Mouse (Mus musculus) left cerebral cortex, postnatal 25 days (tissue): ENCODE measurements around the gene Fam83c. TPM values are rescaled to one million over a fixed set of nuclear protein-coding genes. Genes with fewer than 3 reads are reported as not detected.
"Not testable (repeated sequence)": the region's sequence is repeated elsewhere in the genome, so short reads cannot be mapped to it uniquely, and the experiment has no call there.

Experiments used
- DNase-seq, 2 experiments: peaks; one replicate each; pipeline ENCODE4 v3.0.0; 2022; ENCODE audit warnings: low spot score in 2 of 2, mixed read lengths in 1 of 2
- intact Hi-C: fragments of 180-260 bp; cut with DNase I; formaldehyde crosslinking; loops from one replicate; pipeline ENCODE4 v1.15.1; 2025
- total RNA-seq, 2 experiments: library from RNA; stranded (reverse); gene quantifications; 2 replicates each; pipeline ENCODE4 v1.2.3; 2021

Gene Fam83c
- not detected for total RNA-seq

DNA sequence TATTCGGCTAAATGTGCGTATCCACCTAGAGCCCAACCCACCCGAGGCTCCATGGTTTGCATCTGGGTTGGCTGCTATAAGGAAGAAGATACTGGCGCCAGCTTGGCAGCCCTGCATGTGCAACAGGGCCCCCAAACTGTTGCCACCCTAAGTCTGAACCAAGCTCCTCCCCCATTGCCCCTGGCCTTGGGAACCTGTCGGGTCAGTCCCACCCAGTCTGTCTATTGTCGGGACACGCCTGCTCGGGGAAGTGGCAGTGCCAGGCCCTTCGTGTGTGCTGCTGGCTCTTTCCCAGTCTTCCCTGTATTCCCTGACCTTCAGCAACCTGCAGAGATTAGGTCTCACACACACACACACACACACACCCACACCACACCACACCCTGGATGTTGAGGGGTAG, at the start of gene Fam83c:
Fam83c (minus strand) TSS at position 123 of the 400 bp plus-strand sequence.
- DNase-seq: no peak
- intact Hi-C loops: no loop called here

DNA sequence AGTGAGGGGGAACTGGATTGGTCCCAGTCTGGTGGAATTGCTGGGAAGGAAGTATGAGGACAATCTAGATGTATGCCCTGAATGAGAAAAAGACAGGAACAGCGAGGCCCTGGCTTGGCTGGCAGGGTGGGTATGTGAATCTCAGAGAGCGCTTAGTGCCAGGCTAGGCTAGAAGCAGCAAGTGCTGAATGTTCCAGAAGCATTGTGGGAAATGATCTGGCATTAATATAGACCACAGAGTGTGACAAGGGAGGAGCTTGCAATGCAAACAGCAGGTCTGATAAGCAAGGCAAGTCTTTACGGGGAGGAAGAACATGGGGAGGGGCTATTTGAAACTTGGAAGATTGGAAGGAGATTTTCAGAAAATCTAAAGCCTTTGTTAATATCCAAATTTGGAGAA, 47.4 kb upstream of the Fam83c start:
- no peak for DNase-seq
- intact Hi-C loops: no loop called here

GRCm38 (mm10) chr2:155878964-155879876, 44.6 kb upstream of the Fam83c start:
- no peak for DNase-seq
- intact Hi-C loops: no loop called here

GRCm38 (mm10) chr2:155873636-155874035, 39.0 kb upstream of the Fam83c start:
- intact Hi-C loops: no loop called here
- no peak for DNase-seq

DNA sequence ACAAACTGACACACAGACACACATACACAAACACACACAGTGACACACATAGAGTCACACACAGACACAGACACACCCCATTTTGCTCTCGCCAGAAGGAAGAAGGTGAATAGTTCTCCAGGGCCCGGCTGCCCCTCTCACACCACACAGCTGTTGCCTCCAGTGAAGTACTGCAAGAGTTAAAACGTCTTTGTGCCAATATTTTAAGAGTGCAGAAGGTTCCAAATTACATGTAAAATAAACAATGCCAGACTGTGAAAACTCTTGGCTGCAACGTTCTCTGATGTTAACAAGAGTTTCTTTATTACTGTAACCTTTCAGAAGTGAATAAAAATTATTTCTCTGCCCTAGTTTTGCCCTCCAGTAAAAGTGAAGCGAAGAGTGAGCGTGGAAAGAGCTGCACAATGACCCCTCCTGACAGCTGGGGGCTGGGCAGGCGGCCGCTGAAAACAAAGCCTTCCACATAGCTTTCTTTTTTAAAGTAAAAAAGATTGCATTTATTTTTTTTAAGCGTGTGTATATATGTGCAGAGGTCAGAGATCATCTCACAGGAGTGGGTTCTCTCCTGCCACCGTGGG, 38.4 kb upstream of the Fam83c start:
- no peak for DNase-seq
- intact Hi-C loops: no loop called here

- DNase-seq: peak in 1 of 2 experiments; percentile 8
- intact Hi-C loops: no loop called here
Measured at GRCm38 (mm10) chr2:155872486-155872885, 37.8 kb upstream of the Fam83c start.

- DNase-seq: no peak
- intact Hi-C loops: no loop called here
Measured at GRCm38 (mm10) chr2:155869772-155870171, 35.1 kb upstream of the Fam83c start.

GRCm38 (mm10) chr2:155868320-155868719, 33.7 kb upstream of the Fam83c start:
- no peak for DNase-seq
- intact Hi-C loops: no loop called here

DNA sequence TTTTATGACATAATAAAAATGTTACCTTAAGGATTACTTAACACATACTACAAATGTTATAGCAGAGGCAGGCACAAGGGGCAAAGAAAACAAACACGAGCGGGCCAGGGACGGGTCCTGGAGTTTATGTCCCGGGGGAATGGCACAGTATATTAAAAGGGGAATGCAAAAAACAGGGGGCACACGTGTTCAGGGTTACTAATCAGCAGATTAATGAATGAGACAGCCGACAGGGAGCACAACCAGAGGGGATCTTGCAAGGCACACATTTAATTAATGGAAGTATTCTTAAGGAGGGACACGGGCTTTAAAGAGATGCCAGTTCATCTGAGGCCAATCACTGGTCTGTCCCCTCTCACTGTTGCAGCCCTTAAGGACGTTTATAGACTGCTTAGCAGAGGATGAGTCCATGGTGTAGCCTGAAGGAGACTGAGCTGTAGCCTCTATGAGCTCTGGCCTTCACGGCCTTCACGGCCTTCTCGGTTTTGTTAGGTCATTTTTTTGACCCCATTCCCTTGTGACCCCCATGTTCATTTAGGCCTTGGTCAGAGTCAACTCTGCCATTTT, 28.7 kb upstream of the Fam83c start:
- intact Hi-C loops: no loop called here
- DNase-seq: no peak

- no peak for DNase-seq
- intact Hi-C loops: no loop called here
Measured at GRCm38 (mm10) chr2:155862573-155863300, 28.1 kb upstream of the Fam83c start.

GRCm38 (mm10) chr2:155861581-155861980, 26.9 kb upstream of the Fam83c start:
- intact Hi-C loops: no loop called here
- DNase-seq: no peak

GRCm38 (mm10) chr2:155860102-155860501, 25.4 kb upstream of the Fam83c start:
- intact Hi-C loops: no loop called here
- DNase-seq: no peak

GRCm38 (mm10) chr2:155852536-155852935, 17.9 kb upstream of the Fam83c start:
- intact Hi-C loops: no loop called here
- no peak for DNase-seq

DNA sequence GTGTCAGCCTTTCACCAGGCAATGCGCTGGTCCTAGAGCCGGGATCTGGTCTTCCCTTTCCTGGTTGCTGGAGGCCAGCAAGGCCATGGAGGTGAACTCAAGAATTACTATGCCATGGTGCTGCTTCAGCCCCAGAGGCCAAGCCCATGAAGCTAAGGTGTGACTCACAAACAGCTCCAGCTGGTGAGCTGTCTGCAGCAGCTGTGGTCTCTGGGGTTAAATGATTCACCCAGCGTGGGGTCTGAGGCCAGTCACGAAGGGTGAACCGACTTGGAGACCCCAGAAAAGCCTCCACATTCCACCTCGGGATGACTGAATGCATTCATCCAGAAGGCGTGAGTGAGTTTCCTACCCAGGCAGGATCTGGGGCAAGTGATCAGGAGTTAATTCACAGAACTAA, 15.5 kb upstream of the Fam83c start:
- no peak for DNase-seq
- intact Hi-C loops: no loop called here

DNA sequence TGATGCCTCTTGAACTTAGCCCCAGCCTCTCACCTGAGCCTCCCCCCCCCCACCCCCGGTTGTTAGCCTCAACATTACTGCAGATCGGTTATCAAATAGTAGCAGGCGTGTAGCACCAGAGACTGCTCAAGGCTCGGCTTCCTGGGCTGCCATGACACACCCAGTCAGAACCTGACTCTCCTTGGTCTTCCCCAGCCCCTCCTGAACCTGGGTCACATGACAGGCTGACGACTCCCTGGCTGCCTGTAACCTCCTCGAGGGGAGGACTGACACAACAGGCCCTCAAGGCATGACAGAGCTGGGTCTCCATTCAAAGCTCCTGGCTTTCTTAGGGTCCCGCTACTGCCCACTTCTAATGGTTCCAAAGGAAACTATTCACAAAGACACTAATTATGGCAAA, 14.8 kb upstream of the Fam83c start:
- intact Hi-C loops: no loop called here
- no peak for DNase-seq

DNA sequence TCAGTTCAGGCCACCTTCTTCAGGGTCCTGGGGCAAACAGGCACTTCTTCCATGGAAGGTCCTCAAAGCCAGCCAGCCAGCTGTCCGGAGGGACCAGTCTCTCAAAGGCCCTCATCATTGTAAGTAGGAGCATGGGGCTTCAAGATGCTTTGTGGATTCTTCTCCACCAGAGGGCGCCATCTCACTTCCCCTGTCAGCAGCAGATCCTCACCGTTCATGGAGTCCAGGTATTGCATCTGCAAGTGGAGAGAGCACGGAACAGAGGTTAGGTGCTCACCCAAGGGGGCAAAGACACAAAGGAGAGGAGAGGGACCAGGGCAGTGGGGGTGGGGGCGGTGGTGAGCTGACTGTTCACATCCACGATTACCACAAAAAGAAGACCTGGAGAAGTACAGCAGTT, 13.6 kb upstream of the Fam83c start:
- peak; percentile 81 to 84 for DNase-seq
- intact Hi-C loops: loop anchor here (1.0 kb wide), 1 partner anchor 98 kb away; no protein-coding TSS in a partner anchor

GRCm38 (mm10) chr2:155846930-155847329, 12.3 kb upstream of the Fam83c start:
- DNase-seq: no peak
- intact Hi-C loops: no loop called here

DNA sequence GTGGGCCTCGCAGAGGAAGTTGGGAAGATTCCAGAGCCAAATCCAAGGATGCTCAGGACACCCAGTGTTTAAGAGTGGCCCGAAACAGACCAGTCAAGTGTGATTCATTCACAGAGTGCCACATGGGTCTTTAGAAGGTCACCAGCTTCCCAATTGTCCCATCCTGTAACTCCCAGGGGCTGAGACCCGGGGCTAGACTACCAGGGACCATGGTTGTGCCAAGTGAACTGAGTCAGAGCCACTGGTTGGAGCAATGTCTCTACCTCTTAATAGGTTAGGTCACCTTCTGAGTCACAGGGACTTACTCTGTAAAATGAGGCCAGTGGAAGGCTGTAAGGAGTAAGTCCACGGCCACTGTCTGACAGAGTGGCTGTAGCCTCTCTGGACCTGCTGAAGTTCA, 4.3 kb upstream of the Fam83c start:
- DNase-seq: no peak
- intact Hi-C loops: no loop called here

DNA sequence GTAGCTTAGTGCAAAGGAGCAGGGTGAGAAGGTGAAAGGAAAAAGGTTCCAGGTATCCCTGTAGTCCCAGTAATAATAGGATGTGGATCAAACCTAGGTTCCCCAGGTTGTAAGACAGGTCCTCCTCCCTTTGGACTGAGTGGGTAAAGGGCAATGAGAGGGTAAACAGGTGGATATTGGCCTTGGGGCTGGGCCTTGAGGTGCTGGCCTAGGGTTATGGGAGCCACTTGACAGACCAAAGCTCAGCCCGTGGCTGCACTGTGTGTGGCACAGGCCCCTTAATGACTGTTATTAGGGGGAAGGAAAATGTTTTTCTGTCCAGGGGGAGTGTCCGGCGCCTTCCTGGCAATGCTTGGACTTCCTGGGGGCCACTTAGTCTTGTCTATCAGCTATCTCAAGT, 3.3 kb upstream of the Fam83c start:
- no peak for DNase-seq
- intact Hi-C loops: no loop called here

- intact Hi-C loops: not testable (repeated sequence)
Measured at GRCm38 (mm10) chr2:155832087-155832486, 2.6 kb downstream of the Fam83c start.

More at GRCm38 (mm10) chr2:155832087-155832486, 2.6 kb downstream of the Fam83c start:
- DNase-seq: not testable (repeated sequence)
